8 mouse cellular contexts compared by ENCODE assay signal in the genomic region with DNA sequence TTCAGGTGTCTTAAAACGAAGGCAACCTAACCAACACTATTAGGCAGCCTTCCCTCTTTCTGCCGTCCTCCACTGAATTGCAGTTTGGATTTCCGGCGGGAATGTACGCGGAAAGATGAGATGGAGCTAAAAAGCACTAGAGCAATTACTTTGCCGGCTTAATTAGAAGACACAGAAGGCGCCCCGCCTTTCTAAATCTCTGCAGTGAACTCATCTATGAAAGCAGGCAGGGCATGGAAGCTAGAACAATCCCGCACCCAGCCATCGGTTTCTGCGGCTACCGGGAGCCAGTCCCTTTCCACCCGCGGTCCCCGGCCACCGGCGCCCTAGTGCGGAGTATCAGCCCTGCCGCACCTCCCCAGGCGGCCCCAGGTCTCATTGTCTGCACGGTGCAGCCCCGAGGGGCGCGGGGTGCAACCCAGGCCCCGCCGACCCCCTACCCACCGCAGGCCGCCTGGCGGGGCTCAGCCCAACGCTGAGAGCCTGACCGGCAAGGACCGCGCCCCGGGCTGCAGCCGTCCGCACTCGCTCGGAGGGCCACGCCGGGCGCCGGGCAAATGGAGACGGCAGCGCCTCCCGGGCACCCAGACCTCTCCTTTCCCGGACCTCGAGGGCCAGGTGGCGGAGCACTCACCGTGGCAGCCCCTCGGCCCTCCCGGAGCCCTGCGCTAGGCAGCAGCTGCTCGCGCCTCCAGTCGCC. TPM values are rescaled to one million over a fixed set of nuclear protein-coding genes. Genes with fewer than 3 reads are reported as not detected.
A peak's percentile ranks its signal among the peaks of the same experiment; 100 is the strongest.
DNase-seq lines count a peak whose midpoint lies in the region; ATAC-seq and TF ChIP-seq lines count a peak whose summit lies in the region.

No protein-coding gene starts in this region.

- H3K4me1 ChIP-seq in ES-E14 (ENCODE audit: control insufficient read depth in 2 of 2, insufficient read depth in 2 of 2, low read length in 2 of 2, poor library complexity in 1 of 2) = peaks cover 7 to 12% of the 10 kb centered on the region in 2 experiments
- peaks cover 13% of the 10 kb centered on the region for H3K4me1 ChIP-seq in forebrain, embryonic 12.5 days
- H3K4me1 ChIP-seq in hindbrain, embryonic 16.5 days (ENCODE audit: control insufficient read depth, insufficient read depth, low read depth, low read length) = peaks cover 12% of the 10 kb centered on the region
- peaks cover 11% of the 10 kb centered on the region; the same call in 1 of the 2 replicates for H3K4me1 ChIP-seq in limb, embryonic 10.5 days
- peaks cover 19% of the 10 kb centered on the region for H3K4me1 ChIP-seq in midbrain, embryonic 13.5 days (replicated peaks)

- H3K9me3 ChIP-seq in ES-E14 (ENCODE audit: control insufficient read depth, insufficient read depth, low read depth, low read length) = no peaks in the 10 kb centered on the region
- no peaks in the 10 kb centered on the region for H3K9me3 ChIP-seq in forebrain, embryonic 12.5 days
- no peaks in the 10 kb centered on the region for H3K9me3 ChIP-seq in hindbrain, embryonic 16.5 days (ENCODE audit: control insufficient read depth, low read length)
- no peaks in the 10 kb centered on the region for H3K9me3 ChIP-seq in limb, embryonic 10.5 days (replicated peaks)
- H3K9me3 ChIP-seq in midbrain, embryonic 13.5 days = 0 out of 2 replicates have a peak, but pooled peaks cover under 1% of the 10 kb centered on the region

- DNase-seq in heart, adult 8-10 months (ENCODE audit: low spot score) = peak; percentile 38
- no peak for DNase-seq in heart, postnatal 4 days
- DNase-seq in ES-E14 (ENCODE audit: low read depth, low spot score) = peak; percentile 24
- no peak for DNase-seq in limb, embryonic 10.5 days (ENCODE audit: low spot score)
- DNase-seq in telencephalon, adult 2 months (ENCODE audit: low read depth, low spot score) = peak; percentile 36

- ATAC-seq in forebrain, embryonic 12.5 days (ENCODE audit: low FRiP score) = peak; percentile 73
- peak; percentile 77 for ATAC-seq in hindbrain, embryonic 16.5 days
- peak; percentile 78; the same call in 1 of the 2 replicates for ATAC-seq in midbrain, embryonic 13.5 days

- H3K27me3 ChIP-seq in forebrain, embryonic 12.5 days = 0 out of 2 replicates have a peak, but pooled peaks cover 3% of the 10 kb centered on the region
- H3K27me3 ChIP-seq in hindbrain, embryonic 16.5 days (replicated peaks; ENCODE audit: control insufficient read depth, insufficient read depth, low read length) = no peaks in the 10 kb centered on the region
- no peaks in the 10 kb centered on the region for H3K27me3 ChIP-seq in limb, embryonic 10.5 days (ENCODE audit: low read depth, poor library complexity, severe bottlenecking)
- H3K27me3 ChIP-seq in midbrain, embryonic 13.5 days = no peaks in the 10 kb centered on the region

- peak overlapping the region; percentile 82 for H3K4me2 ChIP-seq in forebrain, embryonic 12.5 days
- peak overlapping the region; percentile 57 for H3K4me2 ChIP-seq in hindbrain, embryonic 16.5 days (ENCODE audit: low read length)
- H3K4me2 ChIP-seq in midbrain, embryonic 13.5 days (replicated peaks) = peak overlapping the region; percentile 84

- peak overlapping the region; percentile 87 for H3K9ac ChIP-seq in ES-E14 (ENCODE audit: insufficient read depth, low read depth, low read length, poor library complexity, severe bottlenecking)
- H3K9ac ChIP-seq in forebrain, embryonic 12.5 days = peak overlapping the region; percentile 96
- H3K9ac ChIP-seq in hindbrain, embryonic 16.5 days (ENCODE audit: low read depth, low read length) = peak overlapping the region; percentile 96
- H3K9ac ChIP-seq in midbrain, embryonic 13.5 days (replicated peaks) = peak overlapping the region; percentile 99

- under 1% methylated on average over 50 of the region's 56 CpGs for WGBS in forebrain, embryonic 12.5 days
- WGBS in hindbrain, embryonic 16.5 days = 0% methylated on average over 47 of the region's 56 CpGs
- WGBS in limb, embryonic 10.5 days = under 1% methylated on average over 56 of the region's 56 CpGs
- under 1% methylated on average over 51 of the region's 56 CpGs for WGBS in midbrain, embryonic 13.5 days

- in situ Hi-C loops in ES-E14 (cut with MboI; ENCODE audit: low sequenced_read_pairs in 2 of 2, unreplicated experiment in 2 of 2) = loop anchor here in 1 of 2 experiments (10.0 kb wide), 1 partner anchor 289 kb away; no protein-coding TSS in a partner anchor

- H3K4me3 ChIP-seq in ES-E14 (ENCODE audit: insufficient read depth in 1 of 2, low read depth in 1 of 2, low read length in 2 of 2, poor library complexity in 1 of 2, severe bottlenecking in 1 of 2) = peak overlapping the region; percentile 79 to 97
- H3K4me3 ChIP-seq in forebrain, embryonic 12.5 days (replicated peaks) = peak overlapping the region; percentile 97
- peak overlapping the region; percentile 100 for H3K4me3 ChIP-seq in hindbrain, embryonic 16.5 days (ENCODE audit: low read length)
- peak overlapping the region; percentile 96 for H3K4me3 ChIP-seq in limb, embryonic 10.5 days
- H3K4me3 ChIP-seq in midbrain, embryonic 13.5 days (replicated peaks) = peak overlapping the region; percentile 81

- peak overlapping the region; percentile 65 for H3K27ac ChIP-seq in ES-E14 (ENCODE audit: insufficient read depth, low read depth, low read length, poor library complexity, severe bottlenecking)
- H3K27ac ChIP-seq in forebrain, embryonic 12.5 days = peak overlapping the region; percentile 97
- peak overlapping the region; percentile 99 for H3K27ac ChIP-seq in hindbrain, embryonic 16.5 days (ENCODE audit: low read depth, low read length)
- peak overlapping the region; percentile 97 for H3K27ac ChIP-seq in limb, embryonic 10.5 days
- H3K27ac ChIP-seq in midbrain, embryonic 13.5 days = peak overlapping the region; percentile 98

- H3K36me3 ChIP-seq in ES-E14 (ENCODE audit: control insufficient read depth, insufficient read depth, low read length, poor library complexity, severe bottlenecking) = no peaks in the 10 kb centered on the region
- H3K36me3 ChIP-seq in forebrain, embryonic 12.5 days (replicated peaks) = 0 out of 2 replicates have a peak, but pooled peaks cover 6% of the 10 kb centered on the region
- no peaks in the 10 kb centered on the region for H3K36me3 ChIP-seq in hindbrain, embryonic 16.5 days (ENCODE audit: control insufficient read depth, insufficient read depth, low read length)
- peaks cover 13% of the 10 kb centered on the region for H3K36me3 ChIP-seq in limb, embryonic 10.5 days
- peaks cover 6% of the 10 kb centered on the region for H3K36me3 ChIP-seq in midbrain, embryonic 13.5 days

TF ChIP-seq in ES-E14, 5 proteins besides CTCF, POLR2A, EP300 and RAD21:
- no peak for TF ChIP-seq ZC3H11A (IDR thresholded peaks at IDR 0.05; ENCODE audit: borderline replicate concordance, low read depth, low read length)

RNA-seq across cellular contexts. Expression of a gene that starts 0.8 kb away (rescaled TPM):
- 100 to 1,000 TPM; 113 to 150 (median 128) TPM for total RNA-seq in heart, adult 8-10 months (2022)
- total RNA-seq in heart, postnatal 4 days (2021) = 100 to 1,000 TPM; 147 to 153 TPM
- total RNA-seq in ES-E14 (2012; rRNA removed) = 36.5 and 39.5 TPM in 2 replicates
- 22.5 and 27.9 TPM in 2 replicates for polyA plus RNA-seq in forebrain, embryonic 12.5 days (2016; fragmentation: Nextera tagmentation; extraction: Ambion mirVana)
- 22.0 and 22.4 TPM in 2 replicates for polyA plus RNA-seq in hindbrain, embryonic 16.5 days (2015; fragmentation: Nextera tagmentation; extraction: Ambion mirVana)
- 20.4 and 22.7 TPM in 2 replicates for polyA plus RNA-seq in limb, embryonic 10.5 days (2016; fragmentation: Nextera tagmentation; extraction: Ambion mirVana)
- polyA plus RNA-seq in midbrain, embryonic 13.5 days (2015; fragmentation: Nextera tagmentation; extraction: Ambion mirVana) = 22.3 and 23.4 TPM in 2 replicates

Comparison
In these comparisons a context has a peak if more than half of its experiments do, and no peak if none do; other contexts are left out.
1. DNase-seq: peak in heart, adult 8-10 months (single experiment), ES-E14 (single experiment) and telencephalon, adult 2 months (single experiment); none in heart, postnatal 4 days (single experiment) and limb, embryonic 10.5 days (single experiment).
2. Peak in every context shown above with its lines, with median percentiles within 50 percentile points of each other: H3K27ac ChIP-seq, H3K4me3 ChIP-seq, H3K9ac ChIP-seq, ATAC-seq and H3K4me2 ChIP-seq.